Mouse (Mus musculus): ENCODE results near the gene Smpd1.

- TF ChIP-seq CTCF (IDR thresholded peaks at IDR 0.05; ENCODE audit: low read depth, low read length) (no peak), POLR2A (IDR thresholded peaks at IDR 0.05; ENCODE audit: insufficient read depth, low read length) (no peak), EP300 (IDR thresholded peaks at IDR 0.05; ENCODE audit: insufficient read depth, low read depth, low read length) (no peak)
These were observed 16.6 kb downstream of the Smpd1 start for GRCm38 (mm10) chr7:105570756-105571155.

All from ES-Bruce4 (cell line).